Mouse (Mus musculus): ENCODE data around the gene Carmil3.

Carmil3 gene

DNA sequence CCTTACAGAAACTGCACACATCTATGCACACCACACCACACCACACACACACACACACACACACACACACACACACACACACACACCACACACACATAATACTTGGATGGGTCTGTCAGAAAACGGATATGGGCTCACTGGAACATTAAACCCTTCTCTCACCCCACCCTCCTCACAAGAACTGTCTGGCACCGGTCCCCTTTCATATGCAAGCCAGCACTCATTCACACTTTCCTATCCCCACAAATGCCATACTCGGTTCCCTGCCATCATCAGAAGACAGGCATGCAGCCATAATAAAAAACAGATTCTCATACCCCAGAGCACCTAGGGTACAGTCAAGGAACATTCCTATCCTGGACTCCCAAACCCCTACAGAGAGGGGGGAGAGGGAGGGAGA, 1.7 kb downstream of the Carmil3 start:
- in situ Hi-C loops (cut with MseI, MboI): no loop called here

DNA sequence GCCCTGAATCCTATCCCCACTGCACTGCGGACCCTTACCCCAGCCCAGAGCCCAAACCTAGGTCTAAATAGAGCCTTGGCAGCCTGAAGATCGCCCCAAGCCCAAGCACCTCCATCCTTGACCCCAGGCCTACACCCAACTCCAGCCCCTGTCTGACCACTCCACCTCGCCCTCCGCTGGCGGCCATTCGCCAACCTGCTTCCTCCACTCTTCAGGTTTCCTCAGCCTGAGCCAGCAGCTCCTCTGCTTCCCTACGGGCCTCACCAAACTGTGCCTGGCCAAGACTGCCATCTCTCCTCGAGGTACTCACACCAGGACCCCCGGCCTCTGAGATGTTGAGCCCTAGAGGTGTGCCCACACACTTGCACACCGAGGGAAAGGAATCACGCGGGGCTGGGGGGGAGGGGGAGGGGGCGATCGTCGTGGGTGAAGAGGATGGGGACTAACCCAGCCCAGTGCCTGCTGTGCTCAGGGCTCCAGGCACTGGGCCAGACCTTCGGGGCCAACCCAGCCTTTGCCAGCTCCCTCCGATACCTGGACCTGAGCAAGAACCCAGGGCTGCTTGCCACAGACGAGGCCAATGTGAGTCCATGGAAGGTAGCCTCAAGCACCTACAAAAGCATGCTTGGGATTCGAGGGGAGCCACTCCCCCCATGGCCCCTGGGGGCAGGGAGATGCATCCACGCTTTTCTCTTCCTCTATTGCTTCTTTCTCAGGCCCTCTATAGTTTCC, 5.2 kb downstream of the Carmil3 start:
- in situ Hi-C loops (cut with MseI, MboI): no loop called here

- in situ Hi-C loops (cut with MseI, MboI): no loop called here
Measured at GRCm38 (mm10) chr14:55496761-55497448, 6.5 kb downstream of the Carmil3 start.

- in situ Hi-C loops (cut with MseI, MboI): no loop called here
Measured at GRCm38 (mm10) chr14:55497449-55497821, 7.0 kb downstream of the Carmil3 start.

DNA sequence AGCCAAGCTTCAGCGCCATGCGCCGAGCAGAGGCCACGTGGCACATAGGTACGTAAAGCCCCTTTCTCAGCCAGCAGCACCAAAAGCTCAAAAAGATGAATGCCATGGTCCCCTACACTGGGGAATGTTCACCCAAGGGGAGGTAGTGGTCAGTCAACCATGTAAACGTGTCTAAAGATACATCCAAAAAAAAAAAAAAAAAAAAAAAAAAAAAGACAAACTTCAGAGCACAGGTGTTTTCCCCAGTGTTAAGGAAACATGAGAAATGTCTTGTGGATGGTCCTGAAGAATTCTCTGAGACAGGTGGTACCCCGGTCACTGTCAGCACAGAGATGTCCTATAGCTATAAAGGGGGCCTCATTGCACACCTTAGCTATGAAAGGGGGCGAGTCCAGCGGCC, 15.2 kb downstream of the Carmil3 start:
- in situ Hi-C loops (cut with MseI, MboI): no loop called here

GRCm38 (mm10) chr14:55507801-55508200, 17.4 kb downstream of the Carmil3 start:
- in situ Hi-C loops (cut with MseI, MboI): no loop called here

- in situ Hi-C loops (cut with MseI, MboI): no loop called here
Measured at GRCm38 (mm10) chr14:55509540-55509939, 19.1 kb downstream of the Carmil3 start.

- in situ Hi-C loops (cut with MseI, MboI): no loop called here
Measured at GRCm38 (mm10) chr14:55510125-55510731, 19.8 kb downstream of the Carmil3 start, which contains the start of gene Cpne6. Gene Cpne6 (plus strand): TSS chr14:55510445.

- in situ Hi-C loops (cut with MseI, MboI): no loop called here
Measured at GRCm38 (mm10) chr14:55511037-55511436, 20.6 kb downstream of the Carmil3 start.

DNA sequence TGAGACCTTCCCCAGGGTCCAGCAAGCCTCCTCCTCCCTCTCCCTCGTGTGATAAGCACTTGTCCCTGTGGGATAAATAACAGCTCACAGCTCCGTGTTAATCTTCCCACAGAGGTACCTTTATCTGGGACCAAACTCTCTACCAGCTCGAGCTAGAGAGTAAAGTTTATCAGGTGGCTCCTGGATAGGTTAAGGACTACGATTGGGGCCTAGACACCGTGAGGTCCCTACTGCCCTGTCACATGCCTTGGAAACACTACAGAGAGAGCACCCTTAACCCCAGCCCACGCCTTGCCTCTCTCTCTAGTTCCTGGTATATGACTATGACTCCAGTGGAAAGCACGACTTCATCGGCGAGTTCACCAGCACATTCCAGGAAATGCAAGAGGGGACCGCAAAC, 23.5 kb downstream of the Carmil3 start:
- in situ Hi-C loops (cut with MseI, MboI): no loop called here

- in situ Hi-C loops (cut with MseI, MboI): no loop called here
Measured at GRCm38 (mm10) chr14:55515846-55516245, 25.4 kb downstream of the Carmil3 start.

DNA sequence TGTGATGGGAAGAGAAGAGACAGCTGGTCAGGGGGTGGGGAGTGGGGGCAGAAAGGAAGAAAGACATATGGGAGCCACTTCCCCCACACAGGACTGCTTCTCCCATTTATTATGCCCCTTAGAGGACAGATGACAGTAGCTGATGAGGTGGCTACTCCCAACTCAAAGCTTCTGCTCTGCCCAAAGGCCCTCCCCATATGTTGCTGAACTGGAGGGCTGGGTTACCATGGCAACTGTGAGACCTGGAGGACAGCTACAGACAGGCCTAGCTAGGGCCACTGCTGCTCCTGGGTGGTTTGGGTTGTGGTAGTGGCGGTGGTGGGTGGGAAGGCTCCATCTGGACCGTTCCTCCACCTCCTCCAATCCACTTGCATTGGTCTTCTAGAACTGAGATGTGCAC, 28.4 kb downstream of the Carmil3 start:
- in situ Hi-C loops (cut with MseI, MboI): no loop called here

- in situ Hi-C loops (cut with MseI, MboI): no loop called here
Measured at GRCm38 (mm10) chr14:55519604-55520003, 29.2 kb downstream of the Carmil3 start.

DNA sequence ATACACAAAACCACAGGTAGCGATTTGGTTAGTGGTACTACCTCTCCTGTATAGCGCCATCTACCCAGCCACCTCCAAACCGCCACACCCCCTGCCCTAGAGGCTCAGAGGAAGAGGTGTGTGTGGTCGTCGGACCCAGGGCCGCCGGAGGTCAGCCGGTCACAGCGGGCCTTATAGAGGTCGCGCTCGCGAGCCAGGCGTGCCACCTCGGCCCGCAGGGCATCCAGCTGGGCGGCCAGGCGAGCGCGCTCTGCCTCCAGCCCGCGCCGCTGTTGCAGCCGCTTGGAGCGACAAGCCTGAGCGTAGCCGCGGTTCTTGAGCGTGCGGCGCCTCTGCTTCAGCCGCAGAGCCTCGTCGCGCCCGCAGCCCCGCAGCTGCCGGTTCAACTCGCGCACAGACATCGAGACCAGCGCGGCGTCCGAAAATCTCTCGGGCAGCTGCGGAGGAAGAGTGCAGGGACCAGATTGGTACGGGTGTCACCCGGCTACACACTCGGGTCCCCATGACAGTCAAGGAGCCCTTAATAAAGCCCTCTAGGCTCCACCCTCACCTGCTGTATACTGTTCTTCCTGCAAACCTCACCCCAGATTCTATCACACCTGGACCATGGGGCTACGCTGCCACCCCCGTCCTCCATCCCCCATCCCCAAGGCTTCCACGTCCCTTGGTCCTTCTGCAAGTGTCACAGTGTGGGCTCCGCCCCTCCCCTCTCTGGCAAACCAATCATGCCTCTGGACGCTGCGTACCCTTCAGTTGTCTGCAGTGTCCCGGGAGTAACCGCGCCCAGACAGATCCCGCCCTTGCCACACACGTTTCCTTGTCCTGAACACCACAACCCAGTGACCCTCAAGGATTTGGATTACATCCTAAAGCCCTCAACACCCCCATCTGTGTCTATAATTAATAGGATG, 30.3 kb downstream of the Carmil3 start:
- in situ Hi-C loops (cut with MseI, MboI): no loop called here

DNA sequence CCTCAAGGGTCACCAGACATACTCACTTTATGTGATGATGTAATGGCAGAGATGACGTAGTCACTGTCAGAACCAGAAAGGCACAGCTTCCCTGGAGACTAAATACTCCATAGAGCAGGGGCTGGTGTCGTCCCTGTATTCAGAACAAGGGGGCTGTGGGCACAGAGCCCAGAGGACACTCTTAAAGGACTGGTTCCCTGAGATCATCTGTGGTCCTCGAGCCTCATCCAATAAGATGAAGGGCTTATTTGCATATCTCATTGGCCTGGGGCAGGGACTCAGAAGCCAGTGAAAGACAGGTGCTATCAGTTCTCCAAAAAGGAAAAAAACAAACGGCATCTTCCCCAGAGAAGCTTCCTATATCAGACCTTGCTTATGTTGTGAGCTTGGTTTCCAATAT, 33.6 kb downstream of the Carmil3 start:
- in situ Hi-C loops (cut with MseI, MboI): no loop called here

GRCm38 (mm10) chr14:55524785-55525184, 34.3 kb downstream of the Carmil3 start, which contains the start of gene Nrl:
Gene Nrl (minus strand): TSS chr14:55524981.
- in situ Hi-C loops (cut with MseI, MboI): no loop called here

- in situ Hi-C loops (cut with MseI, MboI): no loop called here
Measured at GRCm38 (mm10) chr14:55526674-55527073, 36.2 kb downstream of the Carmil3 start.

GRCm38 (mm10) chr14:55527940-55528339, 37.5 kb downstream of the Carmil3 start:
- in situ Hi-C loops (cut with MseI, MboI): no loop called here

- in situ Hi-C loops (cut with MseI, MboI): no loop called here
Measured at GRCm38 (mm10) chr14:55536116-55536745, 45.8 kb downstream of the Carmil3 start.

DNA sequence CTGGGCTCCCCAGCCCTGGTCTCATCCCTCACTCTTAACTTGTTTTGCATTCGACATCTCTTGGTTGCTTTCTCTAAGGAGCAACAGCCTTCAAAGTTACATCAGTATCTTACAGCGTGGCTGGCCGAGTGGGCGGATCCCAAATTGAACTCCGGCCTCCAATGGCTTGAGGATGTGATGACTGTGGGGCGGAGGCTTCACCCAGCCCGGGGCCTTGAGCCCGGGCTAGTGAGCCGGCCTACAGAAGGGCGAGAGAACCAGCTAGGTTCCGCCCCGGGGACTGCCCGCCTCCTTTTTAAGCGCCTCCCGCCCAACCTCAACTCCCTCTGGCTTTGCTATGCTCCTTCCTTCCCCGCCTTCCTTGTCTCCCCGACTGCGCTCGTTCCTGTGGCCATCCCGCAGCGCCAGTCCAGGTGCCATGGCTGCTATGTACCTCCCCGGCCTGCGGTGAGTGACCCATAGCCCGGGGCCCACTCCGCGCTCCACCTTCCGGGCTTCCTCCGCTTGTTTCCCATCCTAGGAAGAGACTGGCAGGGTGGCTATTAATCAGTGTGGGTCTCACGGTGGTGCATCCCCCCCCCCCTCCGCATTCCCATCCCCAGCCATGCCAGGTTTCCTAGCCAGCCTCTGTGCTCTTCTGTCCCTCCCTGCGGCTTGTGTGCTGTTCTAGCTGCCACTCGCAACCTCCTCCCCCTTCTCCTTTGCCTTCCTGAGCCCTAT, 49.8 kb downstream of the Carmil3 start, which contains the start of gene Pck2:
TSS of gene Pck2 (plus strand) at position 200 of the 720 bp plus-strand sequence.
- in situ Hi-C loops (cut with MseI, MboI): no loop called here

Data from mouse trophoblast stem cell (cell line).